Mouse (Mus musculus): ENCODE results near the gene Fbxl19.

The Fbxl19 gene

DNA sequence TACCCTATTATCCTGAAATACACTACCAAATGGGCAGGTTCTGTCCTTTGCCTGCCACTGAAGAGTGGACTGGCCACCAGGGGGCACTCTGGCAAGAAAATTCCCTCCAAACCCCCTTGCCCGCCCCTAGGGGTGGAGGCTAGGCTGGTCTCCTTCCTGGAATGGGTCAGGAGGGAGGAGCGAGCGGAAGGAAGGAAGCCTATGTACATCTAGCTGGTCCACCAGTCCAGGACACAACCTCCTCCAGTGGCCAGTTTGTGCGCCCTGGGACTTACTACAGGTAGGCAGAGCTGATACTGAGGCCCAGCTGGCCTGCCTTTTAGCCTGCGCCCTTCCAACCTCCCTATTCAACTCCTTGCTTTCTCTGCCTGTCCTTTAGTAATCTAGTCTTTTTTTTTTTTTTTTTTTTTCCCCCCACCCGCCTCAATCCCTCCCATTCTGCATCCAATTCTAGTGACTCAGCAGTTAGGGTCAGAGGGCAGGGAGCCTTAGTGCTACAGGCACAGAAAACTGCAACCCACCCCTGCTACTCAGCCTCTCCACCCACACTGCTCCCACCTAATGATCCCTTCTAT, 56.2 kb downstream of the Fbxl19 start, which contains the start of gene Hsd3b7:
TSS of gene Hsd3b7 (plus strand) at position 170 of the 575 bp plus-strand sequence.
- DNase-seq (ENCODE audit: low read depth, low spot score), result peak; percentile 94

DNA sequence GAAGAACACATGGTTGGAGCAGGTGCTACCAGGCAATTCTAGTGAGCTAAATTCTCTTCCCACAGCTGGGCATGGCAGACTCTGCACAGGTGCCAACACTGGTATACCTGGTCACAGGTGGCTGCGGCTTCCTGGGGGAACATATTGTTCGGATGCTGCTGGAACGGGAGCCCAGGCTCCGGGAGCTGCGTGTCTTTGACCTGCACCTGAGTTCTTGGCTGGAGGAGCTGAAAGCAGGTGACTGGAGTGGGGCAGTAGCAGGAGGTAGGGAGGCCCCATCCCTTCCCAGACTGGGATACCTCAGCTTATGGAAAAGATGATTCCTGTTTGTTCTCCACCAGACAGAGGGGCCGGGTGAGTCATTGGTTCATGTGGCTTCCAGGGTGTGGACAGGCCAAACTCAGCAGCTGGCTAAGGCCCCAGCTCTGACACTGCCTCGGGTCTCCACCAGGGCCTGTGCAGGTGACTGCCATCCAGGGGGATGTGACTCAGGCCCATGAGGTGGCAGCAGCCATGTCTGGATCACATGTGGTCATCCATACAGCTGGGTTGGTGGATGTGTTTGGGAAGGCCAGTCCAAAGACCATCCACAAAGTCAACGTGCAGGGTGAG, 56.8 kb downstream of the Fbxl19 start:
- peak; percentile 83 for DNase-seq (ENCODE audit: low read depth, low spot score)

DNA sequence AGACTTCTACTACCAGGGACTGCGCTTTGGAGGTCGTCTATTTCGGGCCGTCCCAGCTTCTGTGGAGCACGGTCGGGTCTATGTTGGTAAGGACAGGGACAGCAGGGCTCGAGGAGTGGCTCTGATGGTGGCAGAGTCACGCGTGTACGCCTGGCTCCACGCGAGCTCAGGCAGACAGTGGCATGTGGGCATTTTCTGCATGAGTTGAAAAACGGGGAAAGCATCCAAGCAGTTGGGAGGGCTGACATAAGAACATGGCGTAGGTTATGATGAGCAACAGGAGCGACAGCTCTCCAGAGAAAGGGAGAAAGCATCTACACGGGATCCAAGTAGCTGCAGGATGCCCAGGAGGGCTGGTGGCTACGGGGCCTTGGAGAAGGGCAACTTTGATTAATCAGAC, 58.0 kb downstream of the Fbxl19 start:
- no peak for DNase-seq (ENCODE audit: low read depth, low spot score)

DNA sequence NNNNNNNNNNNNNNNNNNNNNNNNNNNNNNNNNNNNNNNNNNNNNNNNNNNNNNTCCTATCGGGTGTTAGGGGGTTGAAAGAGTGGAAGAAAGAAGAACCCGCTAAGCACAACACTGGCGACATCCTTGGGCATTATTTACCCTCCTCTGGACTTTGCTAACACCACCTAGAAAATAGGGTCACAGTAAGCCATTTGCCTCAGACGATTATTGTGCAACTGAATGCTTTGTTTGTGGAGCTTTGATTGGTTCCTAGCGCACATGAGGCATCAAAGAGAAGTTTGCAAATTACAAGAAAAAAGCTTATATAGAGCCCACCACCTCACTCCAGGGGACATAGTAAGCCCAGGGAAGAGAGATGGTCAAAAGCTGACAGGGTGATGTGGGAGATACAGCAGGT, 64.5 kb downstream of the Fbxl19 start:
- DNase-seq (ENCODE audit: low read depth, low spot score), result no peak

DNA sequence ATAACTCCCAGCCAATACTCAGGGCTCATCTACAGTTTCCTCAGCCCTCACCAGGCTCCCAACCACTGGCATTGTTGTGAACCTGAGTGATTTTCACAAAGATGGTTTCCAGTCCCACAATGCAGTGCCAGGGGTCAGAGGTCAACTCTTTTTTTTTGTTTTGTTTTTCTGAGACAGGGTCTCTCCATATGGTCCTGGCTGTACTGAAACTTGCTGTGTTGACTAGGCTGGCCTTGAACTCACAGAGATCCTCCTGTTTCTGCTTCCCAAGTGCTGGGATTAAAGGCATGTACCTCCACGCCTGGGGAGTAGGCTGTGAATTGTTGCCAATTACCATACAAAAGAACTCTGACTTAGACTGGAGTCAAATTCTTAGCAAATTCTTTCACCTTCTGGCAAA, 65.5 kb downstream of the Fbxl19 start:
- DNase-seq (ENCODE audit: low read depth, low spot score), result no peak

DNA sequence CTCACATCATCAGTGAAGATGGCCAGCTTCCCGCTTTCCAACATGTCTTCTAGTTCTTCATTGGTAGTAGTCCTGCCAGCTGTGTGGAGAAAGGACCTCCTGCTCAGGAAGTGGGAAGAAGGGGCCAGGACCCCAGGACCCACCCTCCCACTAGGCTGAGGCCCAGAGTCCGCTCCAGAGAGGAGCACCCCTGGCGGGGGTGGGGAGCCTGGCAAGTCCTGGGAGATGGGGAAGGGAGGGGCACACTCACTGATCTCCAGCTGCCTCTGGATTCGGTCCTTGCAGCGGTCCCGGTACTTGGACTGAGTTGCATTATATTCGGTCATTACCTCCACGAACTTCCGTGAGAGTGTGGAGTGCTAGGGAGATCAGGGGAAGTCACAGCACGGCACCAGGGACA, 66.3 kb downstream of the Fbxl19 start:
- DNase-seq (ENCODE audit: low read depth, low spot score), result no peak

DNA sequence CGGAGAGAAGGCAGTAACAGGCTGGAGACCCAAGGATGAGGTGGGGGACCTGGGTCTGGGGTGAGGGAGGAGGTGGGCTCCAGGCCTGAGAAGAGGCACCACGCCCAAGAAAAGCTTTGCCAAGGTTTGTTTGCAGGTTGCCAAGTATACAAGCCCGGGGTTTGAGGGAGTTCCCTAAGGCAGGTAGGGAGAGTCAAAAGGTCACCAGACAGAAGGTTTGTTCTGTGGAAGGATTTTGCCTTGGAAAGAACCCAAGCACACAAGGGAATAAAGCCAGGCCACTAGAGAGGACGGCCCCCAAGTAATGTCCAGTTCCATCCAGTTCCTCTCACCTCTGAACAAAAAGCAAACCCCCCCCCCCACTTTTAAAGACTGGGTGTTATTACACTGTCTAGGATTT, 66.9 kb downstream of the Fbxl19 start:
- DNase-seq (ENCODE audit: low read depth, low spot score), result no peak

DNA sequence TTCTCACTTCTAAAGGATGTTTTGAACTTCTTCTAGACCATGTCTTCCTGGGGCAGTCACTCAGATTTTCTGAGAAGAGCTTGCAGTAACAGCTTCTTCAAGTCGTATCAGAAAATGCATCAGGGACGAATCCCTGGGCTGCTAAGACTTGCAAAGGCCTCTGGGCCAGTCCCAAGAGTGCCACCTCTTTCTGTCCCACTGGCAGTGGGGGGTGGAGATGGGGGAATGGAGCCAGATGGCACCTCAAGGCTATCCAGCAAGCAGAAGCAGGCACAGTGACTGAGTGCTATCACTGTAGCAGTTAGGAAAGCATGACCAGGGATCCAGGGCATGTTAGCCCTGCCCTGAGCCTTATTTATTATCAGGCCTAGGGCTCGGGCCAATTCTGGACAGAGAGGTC, 67.9 kb downstream of the Fbxl19 start:
- DNase-seq (ENCODE audit: low read depth, low spot score), result no peak

DNA sequence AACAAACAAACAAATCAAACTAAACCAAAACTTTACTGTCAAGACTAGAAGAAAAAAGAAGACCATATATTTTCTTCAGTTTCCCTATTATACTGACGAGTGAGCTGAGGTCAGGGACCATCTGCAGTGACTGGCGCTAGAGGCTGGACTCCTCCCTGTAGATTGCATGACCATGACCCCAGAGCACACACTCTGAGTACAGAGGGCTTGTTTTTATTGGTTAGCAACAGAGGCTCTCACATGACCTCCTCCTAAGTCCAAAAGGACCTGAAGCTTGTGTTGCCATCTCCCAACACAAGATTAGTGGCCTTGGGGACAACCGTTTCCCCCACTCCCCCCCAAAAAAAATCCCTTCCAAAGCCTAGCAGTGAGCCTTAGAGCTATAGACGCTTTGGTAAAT, 69.5 kb downstream of the Fbxl19 start:
- DNase-seq (ENCODE audit: low read depth, low spot score), result no peak

DNA sequence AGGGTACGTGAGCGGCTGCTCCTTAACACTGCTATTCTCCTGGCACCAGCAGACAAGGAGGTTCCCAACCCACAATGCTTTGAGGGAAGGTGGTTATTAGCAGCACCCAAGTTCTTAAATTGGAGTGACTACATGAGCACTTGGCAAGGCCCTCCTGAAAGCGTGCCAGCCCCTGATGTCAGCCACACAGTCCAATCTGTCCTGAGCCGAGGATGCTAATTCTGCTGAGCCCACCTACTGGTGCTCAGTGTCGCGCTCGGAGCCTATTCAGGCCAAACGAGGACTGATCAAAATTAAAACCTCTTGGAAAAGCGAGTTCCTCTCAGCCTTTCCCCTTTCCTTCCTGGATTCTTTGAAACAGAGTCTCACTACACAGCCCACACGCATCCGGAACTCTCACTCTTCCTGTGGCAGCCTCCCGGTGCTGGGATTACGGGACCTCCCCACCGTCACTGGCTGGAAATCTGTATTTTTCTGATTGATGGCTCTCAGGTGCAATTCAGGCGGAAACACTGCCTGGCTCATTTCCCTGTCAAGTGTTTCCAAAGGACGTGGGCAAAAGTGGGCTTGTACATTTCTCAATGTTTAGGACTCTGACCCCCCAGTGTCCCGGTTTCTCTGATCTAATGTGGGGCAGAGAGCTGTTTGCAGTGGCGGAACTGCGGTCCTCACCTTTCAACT, 70.0 kb downstream of the Fbxl19 start:
- no peak for DNase-seq (ENCODE audit: low read depth, low spot score)

DNA sequence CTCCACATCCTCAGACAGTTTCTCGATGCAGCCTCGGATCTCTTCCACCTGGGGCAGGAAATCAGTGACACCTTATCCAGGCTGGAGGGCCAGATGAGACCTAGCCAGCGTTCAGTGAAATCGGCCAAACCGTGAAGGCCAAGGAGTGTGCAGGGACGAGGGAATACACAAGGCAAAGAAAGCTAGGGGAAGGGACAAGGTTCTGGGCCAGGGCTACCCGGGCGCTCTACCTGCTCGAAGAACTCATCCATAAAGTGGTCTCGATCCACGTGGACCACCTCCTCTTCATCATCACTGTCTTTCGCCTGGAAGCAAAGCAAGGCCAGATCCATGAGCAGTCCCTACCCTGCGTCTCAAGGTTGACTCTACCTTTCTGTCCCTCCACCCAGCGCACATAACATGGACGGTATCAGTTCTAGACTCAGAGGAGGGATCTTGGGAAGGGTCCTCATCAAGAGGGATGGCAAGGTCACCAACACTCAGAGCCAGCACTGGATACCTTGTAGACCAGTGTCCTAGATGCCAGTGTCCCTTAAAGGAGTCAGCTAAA, 70.8 kb downstream of the Fbxl19 start:
- DNase-seq (ENCODE audit: low read depth, low spot score), result no peak

DNA sequence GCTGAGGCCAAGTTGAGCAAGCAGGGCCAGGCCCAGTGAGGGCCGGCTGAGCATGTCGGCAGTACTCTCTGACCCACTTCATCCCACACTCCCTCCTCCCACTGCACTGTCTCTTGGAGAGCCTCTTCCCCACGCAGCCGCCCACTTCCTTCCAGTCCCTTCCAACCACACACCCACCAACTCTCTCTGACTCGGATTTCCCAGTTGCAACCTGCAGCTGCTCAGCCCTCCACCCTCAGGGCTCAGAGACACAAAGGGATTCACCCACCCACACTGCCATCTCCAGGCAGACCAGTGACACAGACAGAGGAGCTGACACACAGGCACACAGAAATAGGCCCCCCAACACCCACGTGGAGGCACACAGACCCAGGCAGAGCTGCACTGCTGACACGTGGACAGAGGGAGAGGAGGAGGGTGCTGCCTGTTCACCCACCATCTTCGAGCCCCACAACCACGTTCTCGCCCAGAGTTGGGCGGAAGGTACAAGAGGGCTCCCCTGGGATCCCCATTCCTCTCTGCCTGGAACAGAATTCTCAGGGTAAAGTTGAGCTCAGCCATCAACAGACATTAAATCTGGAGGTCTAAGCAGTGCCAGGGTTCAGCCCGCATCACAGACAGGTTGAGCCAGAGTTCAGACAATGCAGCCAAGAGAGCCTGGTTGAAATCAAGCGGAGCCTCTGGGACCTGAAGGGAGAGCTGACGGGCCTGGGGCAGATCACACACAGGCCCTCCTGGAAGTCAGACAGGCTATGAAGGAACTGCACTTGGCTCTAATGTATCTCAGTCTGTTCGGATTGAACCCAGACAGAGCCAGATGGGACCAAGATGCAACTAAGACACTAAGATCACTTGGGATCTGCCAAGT, 71.8 kb downstream of the Fbxl19 start:
- DNase-seq (ENCODE audit: low read depth, low spot score), result peak; percentile 40

DNA sequence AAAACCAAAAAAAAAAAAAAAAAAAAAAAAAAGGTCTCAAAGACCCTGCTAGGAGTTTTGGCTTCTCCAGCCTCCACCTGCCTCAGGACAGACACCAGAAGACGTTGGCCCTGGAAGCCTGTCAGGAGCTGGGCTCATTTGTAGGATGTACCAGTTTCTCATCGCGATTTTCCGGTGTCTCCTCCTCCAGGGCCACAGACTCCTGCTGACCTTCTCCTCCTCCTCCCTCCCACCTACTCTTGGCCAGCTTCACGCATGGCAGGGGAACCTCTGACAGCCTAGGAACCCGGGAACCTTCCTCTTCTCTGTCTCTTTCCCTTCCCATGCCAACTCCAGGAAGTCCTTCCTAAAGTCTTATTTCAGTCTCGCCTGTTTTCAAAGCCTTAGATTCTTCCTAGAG, 72.7 kb downstream of the Fbxl19 start:
- DNase-seq (ENCODE audit: low read depth, low spot score), result no peak

DNA sequence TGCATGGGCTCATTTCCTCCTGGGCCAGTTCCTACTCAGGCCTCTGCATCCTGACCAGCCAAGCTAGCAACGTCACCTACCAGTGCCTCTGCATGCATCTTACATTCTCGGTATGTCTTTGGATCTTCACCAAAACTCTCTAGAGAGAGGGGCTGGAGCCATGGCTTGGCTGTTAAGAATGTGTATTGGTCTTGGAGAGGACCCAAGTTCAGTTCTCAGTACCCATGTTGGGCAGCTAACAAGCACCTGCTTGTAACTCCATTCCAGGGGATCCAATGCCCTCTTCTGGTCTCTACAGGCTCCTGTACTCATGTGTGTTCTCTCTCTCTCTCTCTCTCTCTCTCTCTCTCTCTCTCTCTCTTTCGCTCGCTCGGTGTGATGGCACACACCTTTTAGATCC, 73.4 kb downstream of the Fbxl19 start:
- no peak for DNase-seq (ENCODE audit: low read depth, low spot score)

Measured in 3T3-L1 (cell line).